Mouse (Mus musculus) testis, postnatal 10 days (tissue): ENCODE data around the gene Klk13.

Experiments
- DNase-seq: peaks from one replicate; pipeline ENCODE4 v3.0.0; 2021; ENCODE audit warnings: low spot score

The Klk13 gene

GRCm38 (mm10) chr7:43771916-43772315 is 59.5 kb downstream of the Klk13 start:
- DNase-seq, result peak; percentile 33

- peak; percentile 26 for DNase-seq
These were observed 60.5 kb downstream of the Klk13 start for GRCm38 (mm10) chr7:43772901-43773300.

- peak; percentile 33 for DNase-seq
These were observed 62.0 kb downstream of the Klk13 start, which contains the start of gene Klk11 for GRCm38 (mm10) chr7:43774364-43774763. Gene Klk11, plus strand, starts transcription at chr7:43774604.

GRCm38 (mm10) chr7:43774802-43775201 is 62.4 kb downstream of the Klk13 start:
- DNase-seq, result peak; percentile 25

- DNase-seq, result peak; percentile 38
These were observed 63.1 kb downstream of the Klk13 start for GRCm38 (mm10) chr7:43775311-43776057.

- DNase-seq, result peak; percentile 28
These were observed 64.1 kb downstream of the Klk13 start for GRCm38 (mm10) chr7:43776506-43776905.
